Mouse (Mus musculus): ENCODE measurements at regions not wholly inside any gene's neighbourhood (a gene's known extent, or its start where the extent isn't known, plus 50 kb on each side); places are given as distances from the start of the nearest gene placed in this dataset.
A peak's percentile ranks its signal among the peaks of the same experiment; 100 is the strongest.

DNA sequence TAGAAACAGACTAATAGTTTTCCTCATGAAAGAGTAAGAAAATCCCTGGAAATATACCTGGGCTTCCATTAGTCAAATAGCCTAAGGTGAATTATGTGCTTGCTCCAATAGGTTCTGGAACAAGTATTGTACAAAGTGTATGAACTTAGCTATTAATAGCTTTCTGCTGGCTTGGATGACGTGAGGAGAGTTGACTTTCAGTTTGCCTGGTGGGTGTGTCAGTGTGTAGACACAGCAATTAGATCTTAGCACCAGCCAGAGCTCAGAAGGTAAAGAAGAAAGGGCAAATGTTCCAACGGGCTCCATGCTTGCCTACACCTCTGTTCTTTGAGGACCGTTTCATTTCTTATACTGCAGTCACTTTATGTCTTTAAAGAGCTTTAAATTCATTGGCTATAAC lies 654.8 kb upstream of the Mef2c start:
- DNase-seq, result peak; percentile 25 to 44

DNA sequence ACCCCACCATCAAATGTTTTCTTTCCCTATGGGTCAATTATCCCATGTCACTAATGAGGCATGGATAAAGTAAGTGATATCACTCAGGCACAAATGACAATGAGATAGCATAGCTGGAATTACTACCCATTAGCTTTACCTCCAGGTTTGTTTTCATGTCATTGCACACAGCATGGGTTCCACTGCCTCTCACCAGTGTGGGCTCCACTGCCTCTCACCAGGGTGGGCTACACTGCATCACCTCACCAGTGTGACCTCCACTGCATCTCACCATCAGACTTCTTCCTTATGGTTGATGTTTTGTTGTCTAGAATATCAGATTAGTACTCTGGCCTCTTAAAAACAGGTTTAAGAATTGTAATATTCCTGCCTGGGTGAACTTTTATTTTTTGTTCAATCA lies 634.0 kb upstream of the Mef2c start:
- no peak for DNase-seq

DNA sequence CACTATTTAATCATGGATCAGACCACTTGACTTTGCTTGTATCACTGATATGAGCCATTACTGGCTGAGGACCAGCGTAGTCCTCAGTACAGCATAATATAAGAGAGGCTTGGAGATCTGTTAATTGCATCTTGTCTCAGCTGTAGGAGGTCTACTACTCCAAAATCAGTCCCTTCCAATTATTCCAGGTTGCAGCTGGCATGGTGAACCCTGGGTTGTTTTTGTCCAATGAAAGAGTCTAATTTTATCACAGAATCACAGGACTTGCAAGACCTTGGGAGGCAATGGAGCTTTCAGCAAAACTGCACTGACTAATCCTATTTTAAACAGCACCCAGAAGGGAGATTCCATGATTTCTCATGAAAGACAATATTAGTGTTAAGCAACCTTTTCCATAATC lies 629.7 kb upstream of the Mef2c start:
- DNase-seq, result no peak

DNA sequence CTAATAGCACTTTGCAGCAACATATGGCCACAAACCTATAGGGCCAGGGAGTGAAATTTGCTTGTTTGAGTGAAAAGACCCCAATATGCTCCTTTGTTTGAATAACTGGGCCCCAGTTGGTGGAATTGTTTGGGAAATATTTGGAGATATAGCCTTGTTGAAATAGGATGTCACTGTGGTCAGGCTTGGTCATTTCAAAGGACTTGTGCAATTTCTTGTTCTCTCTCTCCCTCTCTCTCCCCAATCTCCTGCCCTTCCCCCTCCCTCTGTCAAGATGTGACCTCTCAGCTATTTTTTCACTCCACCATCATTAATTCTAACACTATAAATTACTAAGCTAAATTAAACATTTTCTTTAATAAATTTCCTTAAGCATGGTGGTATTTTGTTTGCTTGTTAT lies 620.5 kb upstream of the Mef2c start:
- no peak for DNase-seq

DNA sequence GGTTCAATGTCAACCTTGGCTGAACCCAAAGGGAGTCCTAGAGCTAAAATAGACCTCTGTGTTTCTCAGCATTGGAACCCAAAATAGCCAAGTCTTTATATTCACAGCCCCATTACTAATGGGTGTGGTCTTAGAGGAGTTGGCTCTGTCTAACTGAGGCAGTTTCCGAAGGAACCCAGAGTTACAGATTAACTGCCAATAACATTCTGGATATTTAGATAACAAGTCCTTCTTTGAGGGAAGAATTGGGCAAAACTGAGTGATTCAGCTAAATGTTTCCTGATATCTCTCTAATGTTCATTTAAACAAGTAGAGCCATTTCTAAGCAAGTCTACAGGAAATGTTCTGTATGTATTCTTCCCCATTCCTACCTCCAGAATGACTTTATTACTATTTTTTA lies 615.1 kb upstream of the Mef2c start:
- DNase-seq, result no peak

DNA sequence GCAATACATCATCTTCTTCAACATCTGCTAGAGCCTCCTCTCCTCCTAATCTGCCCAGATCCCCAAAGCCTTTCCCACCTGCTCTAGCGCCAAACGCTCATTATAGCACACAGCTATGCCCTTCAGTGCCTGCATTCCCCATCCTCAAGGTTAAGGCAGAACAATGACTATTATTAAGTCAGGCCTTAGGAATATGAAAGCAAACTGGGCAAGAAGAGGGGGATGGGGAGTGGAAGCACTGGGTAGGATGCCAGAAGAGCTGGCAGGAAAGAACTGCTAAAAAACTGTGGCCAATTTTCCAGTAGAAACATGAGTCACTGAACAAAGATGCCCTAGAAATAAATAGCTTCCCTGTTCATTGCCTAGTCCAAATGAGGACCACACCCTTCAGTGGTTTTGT lies 611.1 kb upstream of the Mef2c start:
- DNase-seq, result peak; percentile 58 to 66

DNA sequence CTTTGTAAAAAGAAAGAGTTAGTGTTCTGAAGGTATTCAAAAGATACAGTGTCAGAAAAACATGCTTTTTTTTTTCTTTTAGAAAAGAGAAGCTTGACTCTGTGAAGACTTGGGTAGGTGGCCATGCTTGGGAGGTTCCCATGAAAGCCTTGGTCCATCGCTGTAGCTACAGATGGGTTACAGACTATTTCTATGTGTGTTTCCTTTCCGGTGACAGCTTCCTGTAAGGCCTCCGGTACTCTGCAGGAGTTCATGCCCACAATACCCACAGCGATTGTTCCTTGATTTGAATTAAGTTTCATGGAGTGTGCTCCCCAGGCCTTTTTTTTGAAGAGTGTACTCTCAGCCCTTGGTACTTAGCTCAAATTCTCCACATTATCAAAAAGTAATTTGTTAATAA lies 604.1 kb upstream of the Mef2c start:
- no peak for DNase-seq

DNA sequence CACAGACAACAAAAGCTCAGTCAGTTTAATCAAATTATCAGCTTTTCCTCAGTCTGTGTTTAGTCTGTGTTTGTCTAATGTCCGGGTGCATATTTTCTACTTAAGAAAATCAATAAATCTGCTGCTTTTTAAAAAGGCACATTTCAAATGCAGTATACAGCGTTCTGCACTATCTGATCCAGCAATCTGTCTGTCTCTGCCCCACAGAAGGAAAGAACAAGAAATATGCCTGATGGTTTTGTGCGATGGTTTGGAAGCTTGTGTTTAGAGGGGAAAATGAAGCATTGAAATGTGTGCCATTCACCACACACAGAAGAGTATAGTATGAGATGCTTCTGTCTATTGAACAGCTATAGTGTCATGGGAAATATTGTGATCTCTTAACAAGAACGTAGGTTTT lies 601.7 kb upstream of the Mef2c start:
- DNase-seq, result no peak

DNA sequence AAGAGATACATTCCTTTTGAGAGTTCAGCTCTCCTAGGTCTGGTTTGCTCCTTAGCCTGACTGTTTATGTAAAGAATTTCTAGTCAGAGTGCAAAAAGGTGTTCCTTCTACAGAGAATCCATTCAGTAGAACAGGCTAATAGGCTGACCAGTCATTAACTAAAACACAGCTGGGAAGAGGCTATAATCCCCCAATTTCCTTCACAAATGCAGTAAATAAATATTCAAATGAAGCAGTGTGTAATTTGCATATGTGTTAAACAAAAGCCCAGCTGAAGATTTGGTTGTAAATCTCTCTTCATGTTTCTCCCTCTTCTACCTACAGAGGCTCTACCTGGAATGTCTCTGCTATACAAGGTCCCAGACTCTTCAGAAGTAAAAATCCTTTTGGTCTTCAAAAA lies 600.2 kb upstream of the Mef2c start:
- DNase-seq, result no peak

DNA sequence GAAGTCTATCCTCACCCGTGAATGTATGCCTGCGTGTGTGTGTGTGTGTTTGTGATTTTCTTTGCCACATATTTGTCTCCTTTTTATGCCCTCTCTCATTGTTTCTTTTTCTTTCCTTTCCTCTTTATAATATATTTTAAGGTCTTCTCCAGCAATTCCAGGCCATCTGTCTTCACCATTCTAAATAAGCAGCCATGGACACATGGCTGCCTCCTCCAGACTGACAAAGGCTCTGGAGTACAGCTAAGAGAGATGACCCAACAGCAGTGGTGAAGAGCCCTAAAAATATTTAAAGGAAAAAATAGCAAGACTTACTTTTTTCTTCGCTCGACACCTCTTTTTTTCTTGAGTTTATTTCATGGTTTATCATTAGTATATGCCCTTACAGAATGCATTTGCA lies 596.1 kb upstream of the Mef2c start:
- DNase-seq, result no peak

DNA sequence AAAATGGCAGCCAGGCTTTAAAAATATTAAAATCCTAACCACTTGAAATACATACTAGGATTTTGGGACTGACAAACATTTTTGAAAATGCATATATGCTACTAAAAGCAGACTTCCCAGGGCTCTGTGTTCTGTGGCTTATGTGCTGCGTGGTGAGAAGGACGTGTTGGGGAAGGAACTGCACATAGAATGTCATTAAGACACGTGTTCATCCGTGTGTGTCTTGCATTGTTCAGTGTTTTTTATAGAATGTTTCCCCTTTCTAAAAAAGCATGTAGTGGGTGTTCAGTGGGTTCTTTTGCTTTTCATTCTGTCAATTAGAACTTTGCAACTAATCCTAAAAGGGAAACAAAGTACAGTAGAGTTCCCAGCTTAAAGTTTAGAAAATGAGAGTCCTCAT lies 594.7 kb upstream of the Mef2c start:
- no peak for DNase-seq

DNA sequence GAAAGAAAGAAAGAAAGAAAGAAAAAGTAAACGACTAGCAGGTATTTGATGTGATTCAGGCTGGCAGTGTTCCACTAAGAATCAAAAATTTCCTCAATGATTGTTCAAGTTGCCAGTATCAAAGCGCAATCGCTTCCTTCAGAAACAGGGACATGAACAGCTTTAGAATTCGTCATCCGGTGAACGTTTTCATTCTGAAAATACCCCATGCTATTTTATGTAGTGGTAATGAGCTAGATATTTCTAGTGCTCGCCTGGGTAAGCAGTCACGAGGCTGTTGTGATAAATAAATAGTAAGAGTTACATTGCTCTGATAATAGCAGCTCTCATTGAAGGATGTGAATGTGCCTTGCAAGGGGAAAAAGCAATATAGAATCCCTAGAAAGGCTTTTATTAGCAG lies 591.0 kb upstream of the Mef2c start:
- no peak for DNase-seq

DNA sequence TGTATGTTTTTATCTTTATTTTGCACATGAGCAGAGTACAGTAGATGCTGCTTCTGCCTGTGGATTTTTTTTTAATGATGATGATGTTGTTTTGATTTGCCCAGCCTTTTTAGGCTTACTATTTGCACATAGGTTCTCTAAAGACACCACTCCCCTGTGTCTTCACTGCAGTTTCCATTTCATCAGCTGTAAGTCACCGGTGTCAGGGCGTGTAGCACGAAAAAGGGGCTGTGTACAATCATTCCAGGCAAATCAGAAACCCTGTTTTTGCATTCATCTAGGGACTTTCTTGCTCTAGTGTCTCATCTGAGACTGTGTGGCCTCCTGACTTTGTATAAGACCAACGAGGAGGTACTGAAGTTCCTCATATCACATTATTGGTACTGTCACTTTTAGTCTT lies 588.6 kb upstream of the Mef2c start:
- no peak for DNase-seq

DNA sequence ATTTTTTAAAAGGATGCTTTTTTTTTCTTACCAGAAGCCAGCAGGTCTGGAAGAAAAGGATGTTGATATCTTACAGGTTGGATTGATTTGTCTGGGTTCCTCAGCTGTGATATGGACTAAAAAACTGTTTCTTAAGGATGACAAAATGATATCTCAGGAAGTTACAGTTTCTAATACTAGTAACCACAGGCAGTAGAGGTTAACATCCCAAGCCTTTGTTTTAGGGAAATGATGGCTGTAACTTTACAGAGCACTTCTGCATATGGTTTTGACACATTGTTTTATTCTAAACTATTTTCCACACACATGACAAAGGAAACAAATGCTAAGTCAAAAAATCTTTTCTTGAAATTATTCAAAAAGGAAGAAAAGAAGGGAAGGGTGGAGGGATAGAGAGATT lies 573.8 kb upstream of the Mef2c start:
- no peak for DNase-seq

DNA sequence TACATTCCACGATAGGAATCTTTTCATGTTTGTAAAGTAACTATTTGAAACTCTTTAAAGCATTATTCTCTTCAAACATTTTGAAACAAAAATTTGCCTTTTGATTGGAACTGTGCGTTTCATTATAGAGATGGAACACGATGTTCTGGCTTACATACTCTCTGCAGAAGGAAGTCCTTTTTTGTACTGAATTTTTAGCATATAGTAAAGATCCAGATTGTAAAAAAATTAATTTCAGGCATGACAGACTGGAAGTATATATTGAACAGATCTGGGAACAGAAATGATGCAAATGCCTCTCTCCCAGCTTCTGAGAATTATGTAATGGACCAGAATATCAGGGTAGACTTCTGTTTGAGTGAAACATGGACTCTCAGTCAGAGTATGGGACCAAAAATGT lies 566.0 kb upstream of the Mef2c start:
- no peak for DNase-seq

DNA sequence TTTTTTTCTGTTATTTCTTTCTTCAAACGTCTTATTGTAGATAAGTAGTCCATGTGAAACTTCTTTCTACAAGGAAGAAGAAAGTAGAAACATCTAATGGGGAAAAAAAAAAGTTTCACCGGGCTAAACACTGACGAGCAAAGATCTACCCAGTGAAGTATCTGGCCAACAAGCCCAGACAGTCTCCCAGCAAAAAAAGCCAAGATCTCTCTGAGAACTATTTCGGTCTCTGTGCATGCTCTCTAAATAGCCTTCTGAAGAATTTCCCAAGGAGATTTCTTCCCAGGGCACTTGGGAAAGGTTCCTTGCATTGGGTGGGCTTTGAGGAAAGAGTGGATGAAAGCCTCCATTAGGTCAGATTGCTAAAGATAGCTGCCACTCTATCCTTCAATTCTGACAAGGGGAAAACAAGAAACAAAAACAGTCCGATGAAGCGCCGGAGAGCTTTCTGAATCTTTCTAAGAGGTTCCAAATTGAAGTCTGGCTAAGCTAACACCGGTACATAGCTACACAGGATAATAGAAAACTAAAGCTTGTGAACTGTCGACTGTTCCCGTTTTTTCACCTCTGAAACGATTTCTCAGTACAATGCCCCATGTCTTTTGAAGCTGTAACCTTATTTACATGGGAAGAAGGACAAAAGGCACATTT lies 561.0 kb upstream of the Mef2c start:
- peak; percentile 1 to 32 for DNase-seq

DNA sequence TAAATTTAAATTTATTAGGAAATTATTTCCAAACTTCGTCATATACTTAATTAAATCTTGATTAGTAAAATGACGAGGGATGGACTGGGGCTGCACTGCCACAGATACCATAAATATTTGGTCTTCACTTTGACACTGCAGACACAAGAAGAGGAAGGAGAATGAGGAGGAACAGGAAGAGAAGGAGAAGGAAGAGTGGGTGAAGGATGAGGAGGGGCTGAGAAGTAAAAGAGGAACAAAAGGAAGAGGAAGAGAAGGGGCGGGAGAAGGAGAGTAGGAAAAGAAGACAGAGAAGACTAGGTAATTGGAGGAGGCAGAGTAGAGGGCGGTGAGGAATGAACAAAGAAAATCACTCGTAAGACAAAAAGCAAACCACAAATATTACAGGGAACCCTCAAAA lies 556.9 kb upstream of the Mef2c start:
- no peak for DNase-seq

DNA sequence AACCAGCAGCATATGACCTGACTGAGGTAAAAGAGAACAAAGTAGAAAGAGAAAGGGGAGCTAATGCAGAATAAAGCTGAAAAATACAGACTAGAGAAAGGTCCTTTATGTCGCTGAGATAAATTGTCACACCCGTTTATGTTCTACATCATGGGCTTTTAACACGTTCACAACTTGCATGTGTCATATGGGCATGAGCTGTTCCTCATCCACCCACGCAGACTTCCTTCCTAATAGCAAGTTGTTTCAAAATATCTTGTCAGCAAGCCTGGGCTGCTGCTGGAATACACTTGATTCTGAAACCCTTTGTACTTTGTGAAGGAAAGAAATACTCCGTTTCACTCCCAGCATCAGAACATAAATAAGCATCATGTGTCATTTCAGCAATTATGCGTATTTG lies 554.3 kb upstream of the Mef2c start:
- peak; percentile 16 to 49 for DNase-seq

DNA sequence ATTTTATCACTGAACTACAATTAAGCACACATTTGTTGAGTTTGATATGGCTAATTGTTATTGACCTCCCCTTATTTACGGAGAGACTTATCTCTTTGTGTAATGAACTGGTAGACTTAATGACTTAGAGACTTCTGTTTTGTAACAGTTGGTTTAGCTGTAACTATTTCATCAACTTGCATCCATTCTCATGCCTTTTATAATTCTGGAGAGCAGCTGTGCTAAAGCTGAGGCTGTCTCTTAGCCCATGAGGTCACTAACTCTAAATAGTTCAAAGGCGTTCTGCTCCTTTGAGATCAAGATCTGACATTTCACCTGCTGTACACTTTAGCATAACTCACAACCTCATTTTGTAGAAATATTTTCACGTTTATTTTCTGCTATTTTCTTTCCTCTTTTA lies 541.5 kb upstream of the Mef2c start:
- DNase-seq, result no peak

DNA sequence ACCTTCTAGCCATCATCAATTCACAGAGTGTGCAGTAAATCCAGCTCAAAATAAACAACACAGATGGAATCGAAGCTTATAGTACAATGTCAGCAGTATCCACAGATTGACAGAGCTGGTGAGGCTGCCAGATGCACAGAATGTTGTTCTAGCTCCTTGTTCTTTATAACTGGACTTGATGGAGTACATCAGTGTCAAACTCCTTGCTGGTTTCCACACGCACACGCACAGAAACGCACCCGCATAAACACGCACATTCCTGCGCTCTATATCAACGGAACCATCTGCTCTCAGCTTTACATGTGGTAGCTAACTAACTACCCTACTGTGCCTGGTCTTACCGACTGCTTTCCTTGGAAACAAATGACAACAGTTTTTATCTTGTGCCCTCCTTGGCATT lies 532.1 kb upstream of the Mef2c start:
- DNase-seq, result no peak

DNA sequence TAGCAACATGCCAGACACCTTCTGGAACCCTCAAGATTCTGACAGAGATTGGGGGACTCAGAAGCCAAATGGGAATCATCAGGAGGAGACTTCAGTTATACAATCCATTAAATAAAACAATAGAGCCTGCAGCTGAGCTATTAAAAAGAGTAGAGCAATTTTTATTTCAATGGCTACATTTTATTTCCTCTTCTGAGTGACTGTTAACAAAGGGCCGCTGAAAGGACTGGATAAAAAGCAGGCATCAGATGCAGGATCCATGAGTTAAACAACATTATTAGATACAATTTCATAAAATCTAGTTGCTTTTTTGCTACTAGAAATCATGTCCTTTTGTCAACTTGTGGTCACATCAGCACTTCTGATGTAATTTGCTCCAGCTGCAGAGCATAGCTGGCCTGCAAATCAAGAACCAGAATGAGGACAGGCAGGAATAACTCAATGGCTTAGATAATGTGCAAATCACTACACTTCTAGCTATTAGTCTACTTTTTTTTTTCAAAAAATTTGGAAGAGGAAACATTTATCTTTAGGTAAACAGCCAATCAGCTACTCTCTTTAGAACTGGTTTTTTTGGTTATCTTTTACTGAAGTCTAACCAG lies 529.5 kb upstream of the Mef2c start:
- DNase-seq, result no peak

DNA sequence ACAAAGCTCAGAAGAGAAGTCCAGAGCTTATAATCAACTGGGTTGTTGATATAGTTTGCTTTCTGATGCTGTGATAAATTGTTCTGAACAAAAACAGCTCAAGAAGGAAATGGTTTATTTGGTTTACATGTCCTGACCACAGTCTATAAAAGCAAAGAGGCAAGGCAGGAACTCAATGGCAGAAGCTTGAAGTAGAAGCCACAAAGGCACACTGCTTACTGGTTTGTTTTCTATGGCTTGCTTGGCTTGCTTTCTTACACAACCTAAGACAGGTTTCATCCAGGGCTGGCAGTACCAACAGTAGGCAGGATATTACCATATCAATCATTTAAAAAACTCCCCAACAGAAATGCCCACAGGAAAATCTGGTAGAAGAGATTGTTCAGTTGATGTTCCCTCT lies 502.7 kb upstream of the Mef2c start:
- DNase-seq, result no peak

DNA sequence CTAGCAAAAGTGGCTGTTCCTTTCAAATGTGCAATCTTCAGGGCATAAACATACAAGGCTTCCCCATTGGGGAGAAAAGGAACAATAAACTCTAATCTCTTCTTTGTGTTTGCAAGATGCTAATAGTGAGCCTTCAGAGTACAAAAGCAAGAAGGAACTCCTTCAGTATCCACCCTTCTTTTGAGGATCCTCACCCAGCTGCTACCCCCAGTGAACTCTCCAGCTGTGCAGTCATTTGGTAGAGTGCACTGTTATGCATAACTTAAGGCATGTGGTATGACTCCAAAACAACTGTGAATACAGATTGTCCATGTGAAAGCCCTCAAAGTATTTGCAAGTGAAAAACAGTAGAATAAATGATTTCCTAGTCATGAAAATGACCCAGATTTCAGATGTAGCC lies 487.1 kb upstream of the Mef2c start:
- no peak for DNase-seq

DNA sequence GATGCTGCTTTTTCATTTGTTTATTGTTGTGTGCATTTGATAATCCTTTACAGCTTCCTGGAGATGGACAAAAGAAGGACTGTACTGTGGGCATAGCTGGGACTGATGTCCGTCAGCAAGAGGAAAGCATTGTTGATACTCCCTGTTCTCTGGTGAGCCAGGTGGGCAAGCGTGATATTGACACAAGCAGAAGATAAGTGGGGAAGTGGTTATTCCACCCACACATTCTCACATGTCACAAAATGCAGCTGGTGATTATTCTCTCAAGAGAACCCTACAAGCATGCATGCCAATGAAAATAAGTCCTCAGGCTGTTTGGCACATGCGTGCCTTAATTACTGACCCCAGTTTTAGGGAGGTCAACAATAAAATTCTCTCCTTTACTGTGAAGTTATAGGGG lies 483.0 kb upstream of the Mef2c start:
- DNase-seq, result peak; percentile 3 to 4

DNA sequence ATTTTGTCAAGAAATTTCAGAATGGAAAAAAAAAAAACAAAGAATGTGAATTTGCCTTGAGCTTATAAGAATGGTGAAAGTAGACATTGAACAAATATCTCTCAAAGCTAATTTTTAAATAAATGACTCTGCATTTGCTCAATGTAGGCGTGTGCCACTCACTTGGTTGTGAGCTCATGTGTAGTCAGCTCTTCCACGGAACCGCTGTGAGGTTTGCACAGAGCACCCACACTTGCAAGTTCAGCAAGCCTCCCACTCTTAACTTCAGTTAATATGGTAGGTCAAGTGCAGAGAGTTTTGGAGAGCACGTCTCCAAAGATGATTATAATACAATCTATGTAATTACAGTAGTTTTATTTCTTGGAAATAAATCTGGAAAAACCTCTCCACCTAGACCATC lies 479.9 kb upstream of the Mef2c start:
- DNase-seq, result no peak
